23 mouse cellular contexts compared by ENCODE assay signal in genomic region chr1:83728810-83729209, GRCm38 (mm10).
"Had no signal": no experiment of that assay in that cellular context is flagged by ENCODE, and none has a peak within 500 bp of the region (broad histone marks: within the 10 kb centered on the region; RNA-seq: fewer than 3 reads in every experiment).

No protein-coding gene starts in this region.

- H3K36me3 ChIP-seq: limb, embryonic 10.5 days; limb, embryonic 13.5 days; liver, embryonic 12.5 days; liver, embryonic 15.5 days; lung, embryonic 15.5 days; midbrain, embryonic 12.5 days; neural tube, embryonic 12.5 days had no signal

- H3K4me2 ChIP-seq: limb, embryonic 13.5 days; liver, embryonic 12.5 days; liver, embryonic 15.5 days; lung, embryonic 15.5 days; midbrain, embryonic 12.5 days; neural tube, embryonic 12.5 days had no signal

- ATAC-seq: liver, embryonic 12.5 days had no signal

- H3K4me3 ChIP-seq: limb, embryonic 10.5 days; limb, embryonic 13.5 days; liver, embryonic 12.5 days; liver, embryonic 15.5 days; lung, embryonic 15.5 days; megakaryocyte, embryonic 14.5 days; midbrain, embryonic 12.5 days; neural tube, embryonic 12.5 days had no signal

- H3K27me3 ChIP-seq: limb, embryonic 13.5 days; liver, embryonic 12.5 days; liver, embryonic 15.5 days; lung, embryonic 15.5 days; megakaryocyte, embryonic 14.5 days; midbrain, embryonic 12.5 days; neural tube, embryonic 12.5 days had no signal

- H3K9me3 ChIP-seq: limb, embryonic 10.5 days; limb, embryonic 13.5 days; liver, embryonic 12.5 days; liver, embryonic 15.5 days; lung, embryonic 15.5 days; megakaryocyte, embryonic 14.5 days; midbrain, embryonic 12.5 days; neural tube, embryonic 12.5 days had no signal

- H3K27ac ChIP-seq: limb, embryonic 10.5 days; limb, embryonic 13.5 days; liver, embryonic 12.5 days; liver, embryonic 15.5 days; lung, embryonic 15.5 days; midbrain, embryonic 12.5 days; neural tube, embryonic 12.5 days; stomach, postnatal 0 days had no signal

- DNase-seq: kidney, adult 18-20 months; kidney, adult 9 months; kidney, postnatal 14 days; kidney, postnatal 4 days; liver; lung, adult 18-20 months; lung, postnatal 10 days; lung, postnatal 36 days; right cerebral cortex, adult 18-20 months; right cerebral cortex, postnatal 14 days; right cerebral cortex, postnatal 4 days; thymus, adult 2 months; thymus, postnatal 14 days; thymus, postnatal 4 days had no signal

- H3K9ac ChIP-seq: limb, embryonic 13.5 days; liver, embryonic 12.5 days; liver, embryonic 15.5 days; lung, embryonic 15.5 days; midbrain, embryonic 12.5 days; neural tube, embryonic 12.5 days had no signal

- H3K4me1 ChIP-seq: limb, embryonic 10.5 days; limb, embryonic 13.5 days; liver, embryonic 12.5 days; liver, embryonic 15.5 days; lung, embryonic 15.5 days; megakaryocyte, embryonic 14.5 days; midbrain, embryonic 12.5 days; neural tube, embryonic 12.5 days had no signal
